Mouse (Mus musculus) CH12.LX (cell line): ENCODE measurements around the gene Lingo3.
"Not testable (repeated sequence)": the region's sequence is repeated elsewhere in the genome, so short reads cannot be mapped to it uniquely, and the experiment has no call there.

Experiments
- CTCF ChIP-seq, 2 experiments: IDR thresholded peaks in 1 of 2; conservative IDR thresholded peaks in 1 of 2; 2 replicates each; pipeline ENCODE4 v1.5.1; 2011 to 2012; ENCODE audit warnings: low read depth in 2 of 2, low read length in 2 of 2, improper control_type of control experiment in 1 of 2, inconsistent platforms in 1 of 2, mild to moderate bottlenecking in 1 of 2, moderate library complexity in 1 of 2
- ELF1 ChIP-seq: IDR thresholded peaks from 2 replicates; pipeline ENCODE4 v1.6.1; 2014; ENCODE audit warnings: low read depth, mild to moderate bottlenecking, inconsistent platforms, low read length, improper control_type of control experiment
- EP300 ChIP-seq: IDR thresholded peaks from 2 replicates; pipeline ENCODE4 v1.6.1; 2011; ENCODE audit warnings: low read length, improper control_type of control experiment
- GABPA ChIP-seq: IDR thresholded peaks from 2 replicates; pipeline ENCODE4 v1.6.1; 2012; ENCODE audit warnings: low read depth, low read length, improper control_type of control experiment, inconsistent platforms; ENCODE audit not compliant: insufficient replicate concordance
- IRF4 ChIP-seq: IDR thresholded peaks from 2 replicates; pipeline ENCODE4 v1.6.1; 2014; ENCODE audit warnings: low read depth, mild to moderate bottlenecking, inconsistent platforms, low read length, improper control_type of control experiment
- MAFK ChIP-seq: IDR thresholded peaks from 2 replicates; pipeline ENCODE4 v1.6.1; 2011; ENCODE audit warnings: low read length, improper control_type of control experiment; ENCODE audit not compliant: insufficient replicate concordance
- POLR2A ChIP-seq: IDR thresholded peaks from 2 replicates; pipeline ENCODE4 v1.6.1; 2011; ENCODE audit warnings: low read depth, mild to moderate bottlenecking, improper control_type of control experiment, low read length
- RCOR1 ChIP-seq: conservative IDR thresholded peaks from 2 replicates; pipeline ENCODE4 v1.6.1; 2012; ENCODE audit warnings: low read depth, mild to moderate bottlenecking, inconsistent platforms, low read length, improper control_type of control experiment
- SIN3A ChIP-seq: IDR thresholded peaks from 2 replicates; pipeline ENCODE4 v1.6.1; 2012; ENCODE audit warnings: low read length, improper control_type of control experiment, inconsistent platforms
- SMC3 ChIP-seq: IDR thresholded peaks from 2 replicates; pipeline ENCODE4 v1.6.1; 2011; ENCODE audit warnings: low read depth, low read length, improper control_type of control experiment
- ZKSCAN1 ChIP-seq: IDR thresholded peaks from 2 replicates; pipeline ENCODE4 v1.6.1; 2012; ENCODE audit warnings: low read depth, inconsistent platforms, low read length, improper control_type of control experiment, borderline replicate concordance
- ZNF384 ChIP-seq: IDR thresholded peaks from 2 replicates; pipeline ENCODE4 v1.6.1; 2012; ENCODE audit warnings: low read depth, low read length, improper control_type of control experiment, inconsistent platforms

GRCm38 (mm10) chr10:80828587-80828986, 15.3 kb downstream of the Lingo3 start:
- not testable (repeated sequence) for TF ChIP-seq CTCF (conservative IDR thresholded peaks at IDR 0.05 in 1 of 2, IDR thresholded peaks at IDR 0.05 in 1 of 2; ENCODE audit: low read depth in 2 of 2, low read length in 2 of 2); POLR2A; ELF1; ZNF384; IRF4; SMC3; MAFK; RCOR1; ZKSCAN1; EP300; GABPA; SIN3A
